Mouse (Mus musculus) heart, postnatal 0 days (tissue): ENCODE data around the gene Lelp1. TPM values are rescaled to one million over a fixed set of nuclear protein-coding genes. Genes with fewer than 3 reads are reported as not detected.

Experiments
- ATAC-seq: fragments of 200-750 bp; cut with Nextera tagmentation; 2 replicates; pipeline ENCODE4 v1.8.0; 2017; ENCODE audit warnings: low read depth, moderate number of reproducible peaks, moderate library complexity; ENCODE audit not compliant: insufficient read depth
- DNase-seq: peaks from one replicate; pipeline ENCODE4 v3.0.0-alpha.2; 2016; ENCODE audit warnings: low spot score
- H3K27ac ChIP-seq: fragments of 300-500 bp; sonication (generic); 2 replicates; pipeline ENCODE4 v1.5.1; 2014; ENCODE audit warnings: low read depth, mild to moderate bottlenecking
- H3K27me3 ChIP-seq: fragments of 300-500 bp; sonication (generic); 2 replicates; pipeline ENCODE4 v1.6.1; 2014; ENCODE audit warnings: low read length, mixed read lengths; ENCODE audit not compliant: control insufficient read depth, insufficient read depth
- H3K36me3 ChIP-seq: fragments of 300-500 bp; sonication (generic); replicated peaks from 2 replicates; pipeline ENCODE4 v1.6.1; 2014; ENCODE audit warnings: low read length, mixed read lengths; ENCODE audit not compliant: control insufficient read depth, insufficient read depth
- H3K4me1 ChIP-seq: fragments of 300-500 bp; sonication (generic); 2 replicates; pipeline ENCODE4 v1.6.1; 2014; ENCODE audit warnings: antibody characterized with exemption; ENCODE audit not compliant: control insufficient read depth, insufficient read depth
- H3K4me2 ChIP-seq: fragments of 300-500 bp; sonication (generic); 2 replicates; pipeline ENCODE4 v1.6.1; 2014; ENCODE audit warnings: low read depth, mild to moderate bottlenecking, low read length, moderate library complexity
- H3K4me3 ChIP-seq: fragments of 300-500 bp; sonication (generic); 2 replicates; pipeline ENCODE4 v1.5.1; 2014; ENCODE audit warnings: low read depth, low read length
- H3K9ac ChIP-seq: fragments of 300-500 bp; sonication (generic); replicated peaks from 2 replicates; pipeline ENCODE4 v1.6.1; 2014; ENCODE audit warnings: low read depth, low read length, mixed read lengths
- H3K9me3 ChIP-seq: fragments of 300-500 bp; sonication (generic); replicated peaks from 2 replicates; pipeline ENCODE4 v1.6.1; 2016; ENCODE audit warnings: low read length; ENCODE audit not compliant: control insufficient read depth
- CTCF ChIP-seq: IDR thresholded peaks from 2 replicates; pipeline ENCODE4 v1.5.1; 2016; ENCODE audit warnings: antibody characterized with exemption, control low read depth, low read depth
- EP300 ChIP-seq: IDR thresholded peaks from 2 replicates; pipeline ENCODE4 v1.6.1; 2016; ENCODE audit warnings: antibody characterized with exemption, low read depth
- WGBS: fragments of 180-500 bp; shearing (Covaris S2); extraction: QIAGEN DNeasy Blood & Tissue Kit; methylation state at CpG from one replicate; pipeline ENCODE4 v1.1.7; 2014; 5-methylcytosine and 5-hydroxymethylcytosine counted together
- polyA plus RNA-seq: library from polyadenylated mRNA; unstranded; fragments of >200 nt; fragmentation: Nextera tagmentation; extraction: Ambion mirVana; gene quantifications from 2 replicates; pipeline ENCODE4 v1.2.1, GENCODE M21; 2015
- total RNA-seq: library from RNA; depleted of rRNA; stranded (reverse); fragments of >200 nt; gene quantifications from 2 replicates; pipeline ENCODE4 v1.2.3, GENCODE M21; 2014; ENCODE audit warnings: low replicate concordance; rRNA removed

Gene Lelp1
- total RNA-seq, result not detected in 2 replicates
- not detected in 2 replicates for polyA plus RNA-seq

GRCm38 (mm10) chr3:92142644-92143043 lies at the start of gene Lelp1:
Gene Lelp1 (minus strand): TSS chr3:92142744.
- WGBS, result 54% methylated on average over 1 of the region's 1 CpGs
- TF ChIP-seq EP300 (no peak), CTCF (no peak)
- Histone ChIP-seq H3K4me2 (no peak within 1 kb of the TSS), H3K36me3 (no peaks in the 10 kb centered on the region), H3K9me3 (no peaks in the 10 kb centered on the region), H3K4me1 (no peaks in the 10 kb centered on the region), H3K27me3 (no peaks in the 10 kb centered on the region), H3K27ac (no peak within 1 kb of the TSS), H3K4me3 (no peak within 1 kb of the TSS), H3K9ac (no peak within 1 kb of the TSS)
- ATAC-seq (no peak), DNase-seq (no peak)

GRCm38 (mm10) chr3:92176880-92177279 lies 34.3 kb upstream of the Lelp1 start:
- no peaks in the 10 kb centered on the region for H3K9me3 ChIP-seq
- H3K36me3 ChIP-seq, result no peaks in the 10 kb centered on the region
- no peak overlapping the region for H3K9ac ChIP-seq
- TF ChIP-seq EP300 (no peak), CTCF (no peak)
- no peak overlapping the region for H3K27ac ChIP-seq
- H3K4me1 ChIP-seq, result no peaks in the 10 kb centered on the region
- no peak overlapping the region for H3K4me2 ChIP-seq
- no peak overlapping the region for H3K4me3 ChIP-seq
- ATAC-seq, result no peak
- no peak for DNase-seq
- 56% methylated on average over 1 of the region's 1 CpGs for WGBS
- no peaks in the 10 kb centered on the region for H3K27me3 ChIP-seq

- Histone ChIP-seq H3K27me3 (no peaks in the 10 kb centered on the region), H3K9ac (no peak overlapping the region), H3K27ac (no peak overlapping the region), H3K4me3 (no peak overlapping the region), H3K4me2 (no peak overlapping the region), H3K36me3 (no peaks in the 10 kb centered on the region), H3K4me1 (no peaks in the 10 kb centered on the region), H3K9me3 (no peaks in the 10 kb centered on the region)
- no peak for ATAC-seq
- 82% methylated on average over 3 of the region's 3 CpGs for WGBS
- TF ChIP-seq CTCF (no peak), EP300 (no peak)
- no peak for DNase-seq
Measured at GRCm38 (mm10) chr3:92169847-92170246, 27.3 kb upstream of the Lelp1 start.

- H3K27me3 ChIP-seq, result no peaks in the 10 kb centered on the region
- TF ChIP-seq CTCF (peak; percentile 73), EP300 (no peak)
- no peaks in the 10 kb centered on the region for H3K36me3 ChIP-seq
- ATAC-seq (no peak), DNase-seq (peak; percentile 20)
- H3K9me3 ChIP-seq, result no peaks in the 10 kb centered on the region
- H3K4me3 ChIP-seq, result no peak overlapping the region
- no peak overlapping the region for H3K27ac ChIP-seq
- H3K4me1 ChIP-seq, result no peaks in the 10 kb centered on the region
- H3K4me2 ChIP-seq, result no peak overlapping the region
- H3K9ac ChIP-seq, result no peak overlapping the region
Measured at GRCm38 (mm10) chr3:92153322-92153721, 10.8 kb upstream of the Lelp1 start.

GRCm38 (mm10) chr3:92150631-92151277 lies 8.2 kb upstream of the Lelp1 start:
- ATAC-seq (no peak), DNase-seq (peak; percentile 53)
- Histone ChIP-seq H3K4me1 (no peaks in the 10 kb centered on the region), H3K9me3 (no peaks in the 10 kb centered on the region), H3K27me3 (no peaks in the 10 kb centered on the region), H3K27ac (no peak overlapping the region), H3K36me3 (no peaks in the 10 kb centered on the region), H3K4me3 (no peak overlapping the region), H3K9ac (no peak overlapping the region), H3K4me2 (no peak overlapping the region)
- WGBS, result 20% methylated on average over 8 of the region's 8 CpGs
- peak; percentile 81 for TF ChIP-seq CTCF
- TF ChIP-seq EP300, result no peak

GRCm38 (mm10) chr3:92147913-92148312 lies 5.4 kb upstream of the Lelp1 start:
- 59% methylated on average over 5 of the region's 5 CpGs for WGBS
- no peak for TF ChIP-seq CTCF
- TF ChIP-seq EP300, result no peak
- DNase-seq, result no peak
- ATAC-seq, result no peak
- Histone ChIP-seq H3K4me3 (no peak overlapping the region), H3K27me3 (no peaks in the 10 kb centered on the region), H3K27ac (no peak overlapping the region), H3K36me3 (no peaks in the 10 kb centered on the region), H3K9me3 (no peaks in the 10 kb centered on the region), H3K9ac (no peak overlapping the region), H3K4me2 (no peak overlapping the region), H3K4me1 (no peaks in the 10 kb centered on the region)
